Mouse (Mus musculus) E14TG2a.4 (cell line): ENCODE measurements at regions not wholly inside any gene's neighbourhood (a gene's known extent, or its start where the extent isn't known, plus 50 kb on each side); places are given as distances from the start of the nearest gene placed in this dataset.

Experiments used
- CTCF ChIP-seq: conservative IDR thresholded peaks from 2 replicates; pipeline ENCODE4 v1.5.1; 2014; ENCODE audit warnings: low read length
- NANOG ChIP-seq: IDR thresholded peaks from 2 replicates; pipeline ENCODE4 v1.6.1; 2014; ENCODE audit warnings: borderline replicate concordance, low read length, mixed read lengths

- TF ChIP-seq CTCF = no peak
- TF ChIP-seq NANOG = no peak
Observed at GRCm38 (mm10) chr2:107518107-107518506, 227.7 kb downstream of the Kcna4 start.
